Mouse (Mus musculus) hindbrain, embryonic 11.5 days (tissue): ENCODE data around the gene Ogfod2. TPM values are rescaled to one million over a fixed set of nuclear protein-coding genes. Genes with fewer than 3 reads are reported as not detected.

Experiments used
- ATAC-seq: fragments of 200-750 bp; cut with Nextera tagmentation; 2 replicates; pipeline ENCODE4 v1.8.0; 2017; ENCODE audit warnings: mild to moderate bottlenecking, moderate TSS enrichment, moderate library complexity; ENCODE audit not compliant: low FRiP score
- DNase-seq: peaks from one replicate; pipeline ENCODE4 v3.0.0-alpha.2; 2015; ENCODE audit warnings: low spot score
- H3K27ac ChIP-seq: fragments of 300-500 bp; sonication (generic); 2 replicates; pipeline ENCODE4 v1.5.1; 2014; ENCODE audit warnings: mild to moderate bottlenecking, low read depth, low read length
- H3K27me3 ChIP-seq: fragments of 300-500 bp; sonication (generic); 2 replicates; pipeline ENCODE4 v1.6.1; 2014; ENCODE audit warnings: mild to moderate bottlenecking, low read length, moderate library complexity, mixed read lengths; ENCODE audit not compliant: control insufficient read depth, insufficient read depth
- H3K36me3 ChIP-seq: fragments of 300-500 bp; sonication (generic); 2 replicates; pipeline ENCODE4 v1.6.1; 2014; ENCODE audit warnings: mild to moderate bottlenecking, low read length, moderate library complexity, mixed read lengths; ENCODE audit not compliant: control insufficient read depth, insufficient read depth
- H3K4me1 ChIP-seq: fragments of 300-500 bp; sonication (generic); replicated peaks from 2 replicates; pipeline ENCODE4 v1.6.1; 2014; ENCODE audit warnings: low read length, mixed read lengths; ENCODE audit not compliant: control insufficient read depth, insufficient read depth
- H3K4me2 ChIP-seq: fragments of 300-500 bp; sonication (generic); replicated peaks from 2 replicates; pipeline ENCODE4 v1.6.1; 2014; ENCODE audit warnings: mild to moderate bottlenecking, low read depth, low read length
- H3K4me3 ChIP-seq: fragments of 300-500 bp; sonication (generic); 2 replicates; pipeline ENCODE4 v1.5.1; 2014; ENCODE audit warnings: low read depth, low read length
- H3K9ac ChIP-seq: fragments of 300-500 bp; sonication (generic); 2 replicates; pipeline ENCODE4 v1.6.1; 2014; ENCODE audit warnings: low read depth, low read length
- H3K9me3 ChIP-seq: fragments of 300-500 bp; sonication (generic); 2 replicates; pipeline ENCODE4 v1.6.1; 2016; ENCODE audit warnings: low read length; ENCODE audit not compliant: control insufficient read depth
- WGBS: fragments of 180-500 bp; shearing (Covaris S2); extraction: QIAGEN DNeasy Blood & Tissue Kit; methylation state at CpG from one replicate; pipeline ENCODE4 v1.1.7; 2014; 5-methylcytosine and 5-hydroxymethylcytosine counted together
- polyA plus RNA-seq: library from polyadenylated mRNA; unstranded; fragments of >200 nt; fragmentation: Nextera tagmentation; extraction: Ambion mirVana; gene quantifications from 2 replicates; pipeline ENCODE4 v1.2.1, GENCODE M21; 2014

Ogfod2 gene
- polyA plus RNA-seq, 1 experiment from 2014 or later, result 13.1 TPM

DNA sequence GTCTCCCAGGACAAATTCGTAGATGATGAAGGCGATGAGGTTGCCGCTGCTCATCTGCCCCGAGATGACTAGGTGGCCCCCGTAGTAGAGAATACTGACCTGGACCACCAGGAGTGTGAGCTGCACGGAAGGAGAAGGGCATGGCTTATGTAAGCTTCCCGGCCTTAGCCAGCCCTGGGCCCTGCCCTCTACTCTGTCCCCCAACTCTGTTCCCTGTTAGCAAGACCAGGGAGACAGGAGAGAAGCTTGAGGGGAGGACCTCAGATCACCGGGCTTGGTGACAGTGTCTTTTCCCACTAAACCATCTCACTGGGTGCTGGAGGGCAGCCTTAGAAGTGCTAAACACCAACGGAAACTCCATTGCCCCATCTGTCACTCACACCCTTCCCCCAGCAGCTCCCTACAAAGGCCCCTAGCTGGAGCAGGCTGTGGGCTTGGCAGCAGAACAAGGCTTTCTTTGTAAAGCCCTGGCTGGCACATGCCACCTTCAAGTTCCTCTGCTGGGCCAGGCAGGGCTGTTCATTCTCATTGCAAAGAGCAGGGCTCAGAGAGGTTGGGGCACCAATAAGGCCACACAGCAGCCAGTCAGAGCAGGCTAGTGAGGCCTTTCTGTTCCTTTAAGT, 33.2 kb upstream of the Ogfod2 start:
- no peak overlapping the region for H3K4me2 ChIP-seq
- 60% methylated on average over 9 of the region's 9 CpGs for WGBS
- no peaks in the 10 kb centered on the region for H3K36me3 ChIP-seq
- H3K27ac ChIP-seq, result no peak overlapping the region
- H3K27me3 ChIP-seq, result no peaks in the 10 kb centered on the region
- 0 out of 2 replicates have a peak overlapping the region, but pooled peaks have one; percentile 19 for H3K9ac ChIP-seq
- ATAC-seq (peak; percentile 45; the same call in 1 of the 2 replicates), DNase-seq (peak; percentile 33)
- no peaks in the 10 kb centered on the region for H3K9me3 ChIP-seq
- H3K4me1 ChIP-seq, result 0 out of 2 replicates have a peak, but pooled peaks cover 3% of the 10 kb centered on the region
- H3K4me3 ChIP-seq, result no peak overlapping the region

DNA sequence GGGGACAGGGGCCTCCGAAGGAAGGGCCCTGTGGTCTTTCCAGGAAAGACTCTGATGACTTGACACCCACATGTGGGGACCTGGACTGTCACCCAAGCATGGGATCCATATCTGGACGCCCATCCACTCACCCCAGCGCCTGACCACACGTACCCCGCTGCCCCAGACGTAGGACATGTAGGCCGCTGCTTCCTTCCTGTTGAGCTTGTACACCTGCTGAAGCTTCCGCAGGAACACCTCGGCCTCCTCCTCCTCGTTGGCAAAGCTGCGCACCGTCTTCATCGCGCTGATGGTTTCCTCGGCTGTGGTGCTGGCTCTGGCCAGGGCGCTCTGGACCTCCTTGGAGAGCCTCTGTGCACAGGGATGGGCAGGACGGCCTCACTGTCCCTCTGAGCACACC, 32.2 kb upstream of the Ogfod2 start:
- no peak overlapping the region for H3K9ac ChIP-seq
- H3K4me1 ChIP-seq, result 0 out of 2 replicates have a peak, but pooled peaks cover 3% of the 10 kb centered on the region

DNA sequence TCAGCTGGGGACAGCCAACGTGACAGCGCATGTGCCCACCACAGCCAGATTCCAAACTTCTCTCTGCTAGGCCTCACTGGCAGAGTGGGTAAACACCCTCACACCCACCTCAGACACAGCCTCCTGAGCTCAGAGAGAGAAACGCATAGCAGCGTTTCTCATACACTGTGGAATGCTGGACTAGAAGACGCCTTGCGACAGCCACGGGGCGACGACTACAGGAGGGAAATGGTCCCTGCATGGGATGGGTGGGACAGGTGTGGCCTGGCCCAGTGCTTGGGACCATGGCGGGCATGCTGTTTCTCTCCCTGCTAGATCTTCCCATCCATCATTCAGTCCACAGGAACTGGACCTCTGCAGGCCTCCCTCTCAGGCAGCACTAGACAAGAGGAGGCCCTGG, 29.6 kb upstream of the Ogfod2 start:
- Histone ChIP-seq H3K9ac (no peak overlapping the region), H3K4me1 (0 out of 2 replicates have a peak, but pooled peaks cover 3% of the 10 kb centered on the region), H3K27me3 (no peaks in the 10 kb centered on the region), H3K4me2 (no peak overlapping the region), H3K9me3 (no peaks in the 10 kb centered on the region), H3K27ac (no peak overlapping the region), H3K36me3 (no peaks in the 10 kb centered on the region), H3K4me3 (no peak overlapping the region)
- no peak for ATAC-seq
- no peak for DNase-seq
- WGBS, result 88% methylated on average over 10 of the region's 10 CpGs

More for the DNA sequence above, 32.2 kb upstream of the Ogfod2 start:
- H3K36me3 ChIP-seq, result no peaks in the 10 kb centered on the region
- no peak overlapping the region for H3K4me3 ChIP-seq
- WGBS, result 92% methylated on average over 15 of the region's 17 CpGs
- no peak overlapping the region for H3K27ac ChIP-seq
- H3K27me3 ChIP-seq, result no peaks in the 10 kb centered on the region
- ATAC-seq (no peak), DNase-seq (no peak)
- no peak overlapping the region for H3K4me2 ChIP-seq
- no peaks in the 10 kb centered on the region for H3K9me3 ChIP-seq

DNA sequence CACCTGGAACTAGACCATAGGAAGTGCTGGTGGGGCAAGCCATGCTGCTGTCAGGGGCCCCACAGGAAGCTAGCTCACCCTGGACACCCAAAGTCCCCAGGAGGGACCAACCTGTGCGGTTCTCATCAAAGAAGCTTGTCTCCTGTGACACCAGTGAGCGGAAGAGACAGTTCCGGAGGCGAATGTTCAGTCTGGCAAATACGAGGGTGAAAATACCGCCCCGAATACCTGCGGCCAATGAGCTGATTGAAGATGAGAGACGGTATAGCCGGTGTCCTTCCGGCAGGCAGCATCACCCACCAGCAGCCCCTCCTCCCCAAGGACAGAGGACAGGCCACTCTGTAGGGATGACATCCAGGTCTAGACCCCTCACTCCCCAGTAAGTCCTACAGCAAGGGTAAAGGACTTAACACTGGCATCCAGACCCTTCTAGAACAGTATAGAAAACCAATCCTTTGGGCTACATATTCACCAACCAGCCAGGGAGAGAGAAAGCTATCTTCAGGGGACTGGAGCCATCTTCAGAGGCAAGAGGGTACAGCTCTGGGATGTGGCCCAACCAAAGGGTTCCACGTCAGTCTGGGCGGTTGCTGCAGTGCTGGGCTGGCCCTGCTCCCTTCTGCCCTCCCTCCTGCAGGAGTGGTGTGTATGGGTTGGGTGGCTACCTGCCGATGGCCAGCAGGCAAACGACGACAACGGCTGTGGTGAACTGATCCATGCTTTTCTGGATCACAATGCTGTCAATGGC, 29.0 kb upstream of the Ogfod2 start:
- WGBS, result 95% methylated on average over 17 of the region's 17 CpGs
- H3K27ac ChIP-seq, result no peak overlapping the region
- DNase-seq (no peak), ATAC-seq (no peak)
- H3K4me3 ChIP-seq, result no peak overlapping the region
- H3K4me1 ChIP-seq, result 0 out of 2 replicates have a peak, but pooled peaks cover 3% of the 10 kb centered on the region
- no peaks in the 10 kb centered on the region for H3K27me3 ChIP-seq
- no peaks in the 10 kb centered on the region for H3K36me3 ChIP-seq
- H3K4me2 ChIP-seq, result no peak overlapping the region
- H3K9ac ChIP-seq, result no peak overlapping the region
- H3K9me3 ChIP-seq, result no peaks in the 10 kb centered on the region

DNA sequence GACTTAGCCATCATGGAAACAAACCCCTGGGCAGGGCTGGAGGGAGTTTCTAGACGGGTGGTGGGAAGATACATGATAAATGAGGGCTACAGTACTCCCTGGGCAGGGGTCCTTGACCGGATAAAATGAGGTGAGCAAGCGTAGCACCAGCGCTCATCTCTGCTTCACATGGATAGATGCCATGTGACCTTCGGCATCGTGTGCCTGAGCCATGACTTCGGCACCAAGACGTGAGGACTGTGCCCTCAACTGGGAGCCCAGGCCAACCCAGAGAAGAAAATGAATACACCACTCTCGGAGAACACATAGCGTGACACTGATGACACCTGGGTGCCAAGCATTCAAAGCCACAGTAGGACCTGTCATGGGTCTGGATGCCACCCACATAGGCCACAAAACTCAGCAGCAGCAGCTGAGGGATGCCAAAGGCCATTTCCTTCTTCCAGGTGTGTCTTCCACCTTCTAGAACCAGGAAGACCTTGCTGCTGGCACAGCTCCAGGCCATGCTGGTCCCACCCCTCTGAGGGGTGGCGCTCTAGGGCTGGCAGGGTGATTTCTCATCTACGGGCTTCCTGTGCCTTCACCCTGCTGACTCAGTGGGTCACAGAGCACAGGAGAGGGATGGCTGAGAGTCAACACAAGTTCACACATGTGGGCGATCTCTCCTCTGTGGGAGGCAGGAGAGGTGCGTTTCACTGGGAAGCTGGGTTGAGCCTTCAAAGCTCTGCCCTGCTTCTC, 28.1 kb upstream of the Ogfod2 start:
- Histone ChIP-seq H3K4me1 (0 out of 2 replicates have a peak, but pooled peaks cover 3% of the 10 kb centered on the region), H3K27me3 (no peaks in the 10 kb centered on the region), H3K9ac (no peak overlapping the region), H3K9me3 (no peaks in the 10 kb centered on the region), H3K4me2 (no peak overlapping the region), H3K36me3 (no peaks in the 10 kb centered on the region), H3K27ac (no peak overlapping the region), H3K4me3 (no peak overlapping the region)
- no peak for ATAC-seq
- WGBS, result 85% methylated on average over 14 of the region's 14 CpGs
- no peak for DNase-seq

DNA sequence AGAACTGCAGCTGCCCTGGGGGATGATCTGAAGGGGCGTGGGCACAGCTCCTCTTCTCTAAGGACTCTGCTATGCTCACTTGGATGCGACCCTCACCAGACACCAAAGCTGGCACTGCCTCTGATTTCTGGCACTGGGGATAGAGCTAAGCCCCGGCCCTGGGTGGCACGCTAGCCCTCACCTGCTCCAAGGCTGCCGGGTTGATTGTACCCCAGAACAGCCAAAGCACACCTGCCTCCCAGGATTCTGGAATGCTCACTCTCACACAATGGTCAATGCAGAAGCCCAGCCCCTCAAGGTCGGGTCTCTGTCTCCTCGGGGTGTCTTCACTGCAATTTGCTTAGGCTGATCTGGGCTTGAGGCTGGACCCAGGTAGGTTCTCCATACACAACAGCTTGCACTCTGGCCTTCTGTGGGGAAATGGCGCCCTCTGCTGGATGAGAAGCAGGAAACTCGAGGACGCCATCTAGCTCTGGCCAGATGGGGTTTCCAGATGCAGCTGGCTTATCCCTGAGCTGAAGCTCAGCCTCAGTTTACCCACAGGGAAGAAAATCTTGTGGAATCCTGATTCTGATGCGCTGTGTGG, 27.4 kb upstream of the Ogfod2 start:
- Histone ChIP-seq H3K36me3 (no peaks in the 10 kb centered on the region), H3K4me3 (no peak overlapping the region), H3K27me3 (no peaks in the 10 kb centered on the region), H3K4me2 (no peak overlapping the region), H3K9ac (no peak overlapping the region), H3K27ac (no peak overlapping the region), H3K9me3 (no peaks in the 10 kb centered on the region), H3K4me1 (no peaks in the 10 kb centered on the region)
- ATAC-seq (no peak), DNase-seq (peak; percentile 88)
- 43% methylated on average over 11 of the region's 11 CpGs for WGBS

DNA sequence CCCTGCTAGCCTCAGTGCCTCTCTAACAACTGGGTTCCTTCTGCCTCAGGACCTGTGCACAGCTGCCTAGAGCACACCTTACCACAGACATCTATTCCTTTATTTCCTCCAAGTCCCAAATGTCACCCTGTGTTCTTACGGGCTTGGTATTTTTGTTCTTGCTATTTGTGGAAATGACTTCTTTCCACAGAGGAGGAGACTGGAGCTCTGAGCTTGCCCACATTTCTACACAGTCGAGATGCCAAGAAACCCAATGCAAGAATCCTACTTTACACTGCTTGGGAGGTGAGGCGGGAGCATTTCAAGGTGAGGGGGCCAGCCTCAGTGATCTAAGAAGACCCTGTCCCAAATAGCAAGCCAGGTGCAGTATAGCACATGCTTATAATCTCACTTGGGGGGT, 26.6 kb upstream of the Ogfod2 start:
- 82% methylated on average over 3 of the region's 3 CpGs for WGBS
- Histone ChIP-seq H3K27me3 (no peaks in the 10 kb centered on the region), H3K4me2 (no peak overlapping the region), H3K9me3 (no peaks in the 10 kb centered on the region), H3K4me1 (no peaks in the 10 kb centered on the region), H3K9ac (peak overlapping the region; percentile 16; the same call in 1 of the 2 replicates), H3K36me3 (no peaks in the 10 kb centered on the region), H3K4me3 (no peak overlapping the region), H3K27ac (no peak overlapping the region)
- DNase-seq, result no peak
- ATAC-seq, result no peak

DNA sequence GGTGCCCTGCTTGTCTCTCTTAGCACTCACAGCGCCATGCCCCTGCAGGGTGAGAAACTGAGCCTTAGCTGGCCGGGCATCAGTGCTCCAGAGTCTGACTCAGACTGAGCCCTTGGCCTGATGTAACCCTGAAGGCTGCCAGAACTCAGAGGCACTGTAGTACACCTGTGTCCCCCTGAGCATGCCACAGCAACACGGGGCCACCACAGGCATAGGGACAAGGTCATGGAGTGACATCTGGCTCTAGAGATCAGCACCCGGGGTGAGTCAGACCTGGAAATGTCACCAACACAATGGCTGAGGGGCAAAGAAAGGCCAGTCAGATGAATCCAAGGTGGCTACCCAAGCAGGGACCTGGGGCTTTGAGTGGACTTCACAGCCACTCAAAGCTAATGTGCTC, 25.2 kb upstream of the Ogfod2 start:
- ATAC-seq (no peak), DNase-seq (no peak)
- 88% methylated on average over 4 of the region's 4 CpGs for WGBS
- no peaks in the 10 kb centered on the region for H3K27me3 ChIP-seq
- no peak overlapping the region for H3K9ac ChIP-seq
- H3K4me2 ChIP-seq, result no peak overlapping the region
- no peak overlapping the region for H3K4me3 ChIP-seq
- H3K27ac ChIP-seq, result no peak overlapping the region
- no peaks in the 10 kb centered on the region for H3K9me3 ChIP-seq
- no peaks in the 10 kb centered on the region for H3K4me1 ChIP-seq
- no peaks in the 10 kb centered on the region for H3K36me3 ChIP-seq
